ENCODE assay signal across 9 mouse cellular contexts in the genomic region with DNA sequence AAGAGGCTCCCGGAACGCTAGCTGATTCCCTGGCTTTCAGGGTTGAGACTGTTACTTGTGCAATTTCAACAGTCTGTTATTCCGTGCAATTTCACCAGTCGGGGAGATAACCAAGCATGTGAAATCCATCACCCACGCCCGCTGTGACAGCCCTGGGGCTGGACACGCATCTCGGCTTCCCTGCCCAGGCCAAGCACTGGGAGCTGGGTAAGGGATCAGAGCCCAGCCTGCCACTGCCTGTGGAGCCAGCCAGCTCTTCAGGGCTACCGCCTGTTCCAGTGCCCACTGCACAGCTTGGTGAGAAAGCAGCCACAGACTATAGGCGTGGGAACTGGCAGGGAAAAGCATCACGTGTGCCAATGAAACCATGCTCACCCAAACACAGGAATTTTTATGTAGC.
DNase-seq lines count a peak whose midpoint lies in the region; ATAC-seq and TF ChIP-seq lines count a peak whose summit lies in the region.
"Had no signal": no experiment of that assay in that cellular context is flagged by ENCODE, and none has a peak within 500 bp of the region (broad histone marks: within the 10 kb centered on the region; RNA-seq: fewer than 3 reads in every experiment).

No protein-coding gene starts in this region.

- no peak overlapping the region for H3K4me2 ChIP-seq in stomach, embryonic 16.5 days (ENCODE audit: low read depth, low read length)
- no peak overlapping the region for H3K4me2 ChIP-seq in stomach, postnatal 0 days (replicated peaks; ENCODE audit: low read depth)
- H3K4me2 ChIP-seq in kidney, embryonic 16.5 days (replicated peaks; ENCODE audit: low read depth, low read length) = no peak overlapping the region

- no peaks in the 10 kb centered on the region for H3K27me3 ChIP-seq in stomach, embryonic 16.5 days (ENCODE audit: control insufficient read depth, insufficient read depth, low read length)
- H3K27me3 ChIP-seq in stomach, postnatal 0 days (ENCODE audit: control insufficient read depth, insufficient read depth, low read length) = no peaks in the 10 kb centered on the region
- H3K27me3 ChIP-seq in kidney, embryonic 16.5 days (ENCODE audit: insufficient read depth, low read length) = no peaks in the 10 kb centered on the region

- H3K9ac ChIP-seq in stomach, embryonic 16.5 days (ENCODE audit: low read length) = no peak overlapping the region
- no peak overlapping the region for H3K9ac ChIP-seq in stomach, postnatal 0 days (ENCODE audit: low read length)
- no peak overlapping the region for H3K9ac ChIP-seq in kidney, embryonic 16.5 days (replicated peaks; ENCODE audit: low read length)

- no peaks in the 10 kb centered on the region for H3K36me3 ChIP-seq in stomach, embryonic 16.5 days (ENCODE audit: control insufficient read depth, insufficient read depth, low read length)
- peaks cover 10% of the 10 kb centered on the region; the same call in 1 of the 2 replicates for H3K36me3 ChIP-seq in stomach, postnatal 0 days (ENCODE audit: control insufficient read depth, insufficient read depth, low read length)
- 0 out of 2 replicates have a peak, but pooled peaks cover 6% of the 10 kb centered on the region for H3K36me3 ChIP-seq in kidney, embryonic 16.5 days (ENCODE audit: insufficient read depth, low read length)

- DNase-seq in stomach, postnatal 0 days (ENCODE audit: low spot score) = no peak
- peak; percentile 14 for DNase-seq in heart, postnatal 25 days (ENCODE audit: low spot score)
- DNase-seq in lung, adult 18-20 months = peak; percentile 56 to 62
- peak; percentile 58 to 70 for DNase-seq in right cerebral cortex, postnatal 36 days (ENCODE audit: low spot score in 2 of 2)
- no peak for DNase-seq in kidney, postnatal 36 days

- H3K9me3 ChIP-seq in stomach, embryonic 16.5 days (replicated peaks; ENCODE audit: control insufficient read depth, low read length) = no peaks in the 10 kb centered on the region
- no peaks in the 10 kb centered on the region for H3K9me3 ChIP-seq in stomach, postnatal 0 days (ENCODE audit: control insufficient read depth, low read length)
- no peaks in the 10 kb centered on the region for H3K9me3 ChIP-seq in kidney, embryonic 16.5 days (ENCODE audit: low read length)

- peak; percentile 20; the same call in 1 of the 2 replicates for ATAC-seq in stomach, embryonic 16.5 days (ENCODE audit: insufficient read depth, low FRiP score)
- no peak for ATAC-seq in stomach, postnatal 0 days (ENCODE audit: low FRiP score, low TSS enrichment)
- ATAC-seq in kidney, embryonic 16.5 days (ENCODE audit: low FRiP score, low TSS enrichment) = no peak
- ATAC-seq in activated CD4-positive, CD25-positive, alpha-beta regulatory T cell, adult 4 months = no peak

- WGBS in stomach, embryonic 16.5 days = 73% methylated on average over 11 of the region's 11 CpGs
- 61% methylated on average over 11 of the region's 11 CpGs for WGBS in stomach, postnatal 0 days
- 65% methylated on average over 11 of the region's 11 CpGs for WGBS in kidney, embryonic 16.5 days

- TF ChIP-seq CTCF in stomach, postnatal 0 days (IDR thresholded peaks at IDR 0.05; ENCODE audit: low read depth) = no peak

- no peak overlapping the region for H3K27ac ChIP-seq in stomach, embryonic 16.5 days (ENCODE audit: low read length)
- H3K27ac ChIP-seq in stomach, postnatal 0 days (replicated peaks) = no peak overlapping the region
- H3K27ac ChIP-seq in kidney, embryonic 16.5 days (ENCODE audit: low read length) = no peak overlapping the region

- no peak overlapping the region for H3K4me3 ChIP-seq in stomach, embryonic 16.5 days (replicated peaks; ENCODE audit: low read length)
- no peak overlapping the region for H3K4me3 ChIP-seq in stomach, postnatal 0 days (ENCODE audit: low read depth, low read length)
- H3K4me3 ChIP-seq in kidney, embryonic 16.5 days (ENCODE audit: low read length) = no peak overlapping the region
- H3K4me3 ChIP-seq: erythroblast, embryonic 14.5 days had no signal

- H3K4me1 ChIP-seq in stomach, embryonic 16.5 days (ENCODE audit: control insufficient read depth, insufficient read depth, low read length) = no peaks in the 10 kb centered on the region
- no peaks in the 10 kb centered on the region for H3K4me1 ChIP-seq in stomach, postnatal 0 days (replicated peaks; ENCODE audit: control insufficient read depth, insufficient read depth)
- H3K4me1 ChIP-seq in kidney, embryonic 16.5 days (ENCODE audit: insufficient read depth, low read length) = no peaks in the 10 kb centered on the region

- intact Hi-C loops in heart, postnatal 25 days (cut with DNase I) = no loop called here

- no peak for TF ChIP-seq EP300 in stomach, postnatal 0 days (optimal IDR thresholded peaks at IDR 0.05)

Comparison
In these comparisons a context has a peak if more than half of its experiments do, and no peak if none do; other contexts are left out.
1. DNase-seq: peak in heart, postnatal 25 days (single experiment), lung, adult 18-20 months (2 of 2) and right cerebral cortex, postnatal 36 days (2 of 2); none in stomach, postnatal 0 days (single experiment) and kidney, postnatal 36 days (0 of 2).